Mouse (Mus musculus): ENCODE results near the gene Tc2n.
"Not testable (repeated sequence)": the region's sequence is repeated elsewhere in the genome, so short reads cannot be mapped to it uniquely, and the experiment has no call there.

The Tc2n gene

GRCm38 (mm10) chr12:101718054-101718754, at the start of gene Tc2n:
Gene Tc2n, minus strand, starts transcription at chr12:101718523.
- in situ Hi-C loops (cut with MboI; ENCODE audit: unreplicated experiment in 2 of 2), result no loop called here

- in situ Hi-C loops (cut with MboI; ENCODE audit: unreplicated experiment in 2 of 2), result no loop called here
Measured at GRCm38 (mm10) chr12:101767306-101768053, 49.2 kb upstream of the Tc2n start.

GRCm38 (mm10) chr12:101766228-101766852, 48.0 kb upstream of the Tc2n start:
- in situ Hi-C loops (cut with MboI; ENCODE audit: unreplicated experiment in 2 of 2), result no loop called here

GRCm38 (mm10) chr12:101764870-101765269, 46.5 kb upstream of the Tc2n start:
- in situ Hi-C loops (cut with MboI; ENCODE audit: unreplicated experiment in 2 of 2), result no loop called here

GRCm38 (mm10) chr12:101763065-101763464, 44.7 kb upstream of the Tc2n start:
- in situ Hi-C loops (cut with MboI; ENCODE audit: unreplicated experiment in 2 of 2), result no loop called here

GRCm38 (mm10) chr12:101762054-101762453, 43.7 kb upstream of the Tc2n start:
- in situ Hi-C loops (cut with MboI; ENCODE audit: unreplicated experiment in 2 of 2), result no loop called here

GRCm38 (mm10) chr12:101759440-101760045, 41.2 kb upstream of the Tc2n start:
- in situ Hi-C loops (cut with MboI; ENCODE audit: unreplicated experiment in 2 of 2), result no loop called here

GRCm38 (mm10) chr12:101758698-101759097, 40.4 kb upstream of the Tc2n start:
- in situ Hi-C loops (cut with MboI; ENCODE audit: unreplicated experiment in 2 of 2), result no loop called here

- in situ Hi-C loops (cut with MboI; ENCODE audit: unreplicated experiment in 2 of 2), result no loop called here
Measured at GRCm38 (mm10) chr12:101742375-101742774, 24.1 kb upstream of the Tc2n start.

GRCm38 (mm10) chr12:101740486-101740885, 22.2 kb upstream of the Tc2n start:
- in situ Hi-C loops (cut with MboI; ENCODE audit: unreplicated experiment in 2 of 2), result no loop called here

- in situ Hi-C loops (cut with MboI; ENCODE audit: unreplicated experiment in 2 of 2), result no loop called here
Measured at GRCm38 (mm10) chr12:101740045-101740444, 21.7 kb upstream of the Tc2n start.

- in situ Hi-C loops (cut with MboI; ENCODE audit: unreplicated experiment in 2 of 2), result no loop called here
Measured at GRCm38 (mm10) chr12:101718755-101719150, 430 bp upstream of the Tc2n start.

GRCm38 (mm10) chr12:101699176-101699575, 19.1 kb downstream of the Tc2n start:
- in situ Hi-C loops (cut with MboI; ENCODE audit: unreplicated experiment in 2 of 2), result no loop called here

- in situ Hi-C loops (cut with MboI; ENCODE audit: unreplicated experiment in 2 of 2), result no loop called here
Measured at GRCm38 (mm10) chr12:101696521-101696920, 21.8 kb downstream of the Tc2n start.

- in situ Hi-C loops (cut with MboI; ENCODE audit: unreplicated experiment in 2 of 2), result no loop called here
Measured at GRCm38 (mm10) chr12:101680538-101680937, 37.8 kb downstream of the Tc2n start.

GRCm38 (mm10) chr12:101667502-101667901, 50.8 kb downstream of the Tc2n start:
- in situ Hi-C loops (cut with MboI; ENCODE audit: unreplicated experiment in 2 of 2), result no loop called here

GRCm38 (mm10) chr12:101633137-101633536, 85.2 kb downstream of the Tc2n start:
- in situ Hi-C loops (cut with MboI; ENCODE audit: unreplicated experiment in 2 of 2), result no loop called here

GRCm38 (mm10) chr12:101606622-101607021, 111.7 kb downstream of the Tc2n start:
- in situ Hi-C loops (cut with MboI; ENCODE audit: unreplicated experiment in 2 of 2), result not testable (repeated sequence)
